Mouse (Mus musculus): ENCODE results near the gene Bsn. TPM values are rescaled to one million over a fixed set of nuclear protein-coding genes. Genes with fewer than 3 reads are reported as not detected.
"Not testable (repeated sequence)": the region's sequence is repeated elsewhere in the genome, so short reads cannot be mapped to it uniquely, and the experiment has no call there.

Bsn gene
- polyA plus RNA-seq, 1 experiment from 2014 or later, result 5.4 TPM

DNA sequence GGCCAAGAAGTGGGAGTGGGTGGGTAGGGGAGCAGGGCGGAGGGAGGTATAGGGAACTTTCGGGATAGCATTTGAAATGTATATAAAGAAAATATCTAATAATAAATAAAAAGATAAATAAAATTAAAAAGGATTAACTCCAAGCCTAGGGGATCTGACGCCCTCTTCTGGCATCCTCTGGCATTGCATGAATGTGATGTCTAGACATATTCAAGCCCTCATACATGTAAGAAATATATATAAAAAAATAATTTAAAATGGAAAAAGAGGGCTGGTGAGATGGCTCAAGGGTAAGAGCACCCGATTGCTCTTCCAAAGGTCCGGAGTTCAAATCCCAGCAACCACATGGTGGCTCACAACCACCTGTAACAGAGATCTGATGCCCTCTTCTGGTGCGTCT is 6.0 kb upstream of the Bsn start:
- not testable (repeated sequence) for H3K36me3 ChIP-seq; H3K9ac ChIP-seq; ATAC-seq (ENCODE audit: low FRiP score); H3K4me2 ChIP-seq (replicated peaks); H3K9me3 ChIP-seq (replicated peaks); H3K27me3 ChIP-seq; H3K4me3 ChIP-seq; H3K27ac ChIP-seq
- WGBS, result 62% methylated on average over 6 of the region's 6 CpGs
- peaks cover 17% of the 10 kb centered on the region for H3K4me1 ChIP-seq

DNA sequence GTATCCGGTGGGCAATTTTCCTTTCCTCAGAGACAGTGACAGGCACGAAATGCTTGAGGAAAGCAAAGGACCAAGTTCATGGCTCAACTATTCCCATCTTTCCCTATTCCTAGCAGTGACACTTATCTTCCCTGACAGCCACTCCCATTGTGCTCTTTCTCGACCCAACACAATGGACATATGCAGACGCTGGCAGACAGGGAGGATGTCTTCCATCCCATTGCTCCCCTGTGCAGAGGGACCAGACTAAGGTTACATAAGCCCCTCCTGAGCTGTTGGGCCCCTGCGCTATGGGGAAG is 747 bp downstream of the Bsn start:
- ATAC-seq (ENCODE audit: low FRiP score), result no peak
- peak overlapping the region; percentile 76 for H3K4me2 ChIP-seq (replicated peaks)
- peak overlapping the region; percentile 84 for H3K27ac ChIP-seq
- H3K27me3 ChIP-seq, result 0 out of 2 replicates have a peak, but pooled peaks cover 3% of the 10 kb centered on the region
- H3K36me3 ChIP-seq, result peaks cover 6% of the 10 kb centered on the region; the same call in 1 of the 2 replicates
- peak overlapping the region; percentile 81 for H3K9ac ChIP-seq
- H3K4me1 ChIP-seq, result peaks cover 28% of the 10 kb centered on the region
- no peaks in the 10 kb centered on the region for H3K9me3 ChIP-seq (replicated peaks)
- H3K4me3 ChIP-seq, result peak overlapping the region; percentile 64
- 38% methylated on average over 5 of the region's 5 CpGs for WGBS

DNA sequence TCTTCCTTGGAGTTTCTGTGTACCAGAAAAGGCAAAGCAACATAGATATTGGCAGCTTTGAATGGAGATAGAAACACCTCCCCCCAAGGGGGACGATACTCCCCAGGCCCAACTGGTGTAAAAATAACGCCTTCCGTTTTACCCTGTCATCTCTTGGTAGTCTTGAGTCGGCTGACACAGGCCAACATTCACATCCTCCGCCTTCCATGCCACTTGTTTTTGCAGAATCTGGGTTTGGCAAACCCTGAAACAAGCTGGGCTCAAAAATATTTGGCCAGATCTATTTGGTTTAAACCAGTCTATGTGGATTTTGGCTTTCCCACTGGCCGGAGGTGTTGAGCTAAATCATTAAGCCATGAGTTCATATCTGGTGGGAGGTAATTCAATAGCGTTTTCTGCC is 1.2 kb downstream of the Bsn start:
- H3K27ac ChIP-seq, result no peak overlapping the region
- peak overlapping the region; percentile 64 for H3K4me3 ChIP-seq
- 0 out of 2 replicates have a peak, but pooled peaks cover 3% of the 10 kb centered on the region for H3K27me3 ChIP-seq
- WGBS, result 76% methylated on average over 7 of the region's 7 CpGs
- peak overlapping the region; percentile 81 for H3K9ac ChIP-seq
- ATAC-seq (ENCODE audit: low FRiP score), result no peak
- H3K9me3 ChIP-seq (replicated peaks), result no peaks in the 10 kb centered on the region
- H3K4me1 ChIP-seq, result peaks cover 28% of the 10 kb centered on the region
- H3K36me3 ChIP-seq, result peaks cover 6% of the 10 kb centered on the region; the same call in 1 of the 2 replicates
- H3K4me2 ChIP-seq (replicated peaks), result peak overlapping the region; percentile 76

DNA sequence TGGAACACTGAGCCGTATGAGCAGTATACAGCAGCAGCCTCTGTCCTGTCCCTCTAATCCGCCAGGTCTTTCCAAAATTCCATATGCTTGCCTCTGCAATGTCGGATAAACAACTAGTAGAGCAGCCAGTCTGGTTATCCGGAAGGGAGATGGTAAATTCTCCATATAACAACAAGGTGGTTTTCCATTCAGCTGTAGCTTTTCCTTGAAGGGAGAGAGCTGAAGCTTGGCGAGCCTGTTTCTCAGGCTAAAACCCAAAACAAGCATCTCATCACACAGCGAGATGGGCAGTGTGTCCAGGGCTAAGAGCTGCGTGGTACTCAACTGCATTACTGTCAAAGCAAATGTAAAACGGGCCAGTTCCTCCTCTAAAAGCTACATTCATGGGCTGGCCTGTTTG is 1.7 kb downstream of the Bsn start:
- H3K27ac ChIP-seq, result no peak overlapping the region
- H3K4me2 ChIP-seq (replicated peaks), result peak overlapping the region; percentile 76
- H3K27me3 ChIP-seq, result 0 out of 2 replicates have a peak, but pooled peaks cover 3% of the 10 kb centered on the region
- peak overlapping the region; percentile 81; the same call in 1 of the 2 replicates for H3K9ac ChIP-seq
- WGBS, result 81% methylated on average over 8 of the region's 8 CpGs
- no peak for ATAC-seq (ENCODE audit: low FRiP score)
- peaks cover 28% of the 10 kb centered on the region for H3K4me1 ChIP-seq
- H3K4me3 ChIP-seq, result peak overlapping the region; percentile 64
- no peaks in the 10 kb centered on the region for H3K9me3 ChIP-seq (replicated peaks)
- H3K36me3 ChIP-seq, result peaks cover 6% of the 10 kb centered on the region; the same call in 1 of the 2 replicates

DNA sequence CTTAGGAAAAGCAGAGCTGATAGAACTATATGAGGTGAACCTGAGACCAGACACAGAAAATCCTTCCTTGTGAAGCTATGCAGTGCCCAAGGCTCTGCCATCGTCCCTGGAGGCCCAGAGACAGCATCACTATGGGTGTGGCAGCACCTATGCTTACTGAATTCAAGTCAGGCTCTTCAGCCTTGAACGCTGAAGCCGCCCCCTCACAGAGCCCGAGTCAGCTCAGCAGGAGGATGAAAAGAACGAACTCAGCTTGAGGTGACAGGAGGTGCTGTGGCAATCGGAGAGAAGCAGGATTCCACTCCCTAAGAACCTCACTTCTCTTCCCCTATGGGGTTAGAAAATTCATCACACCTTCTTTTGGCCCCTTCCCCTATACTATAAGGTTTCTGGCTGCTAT is 2.6 kb downstream of the Bsn start:
- Histone ChIP-seq H3K9me3 (replicated peaks) (no peaks in the 10 kb centered on the region), H3K4me3 (no peak overlapping the region), H3K36me3 (peaks cover 6% of the 10 kb centered on the region; the same call in 1 of the 2 replicates), H3K4me2 (replicated peaks) (peak overlapping the region; percentile 76), H3K27me3 (0 out of 2 replicates have a peak, but pooled peaks cover 3% of the 10 kb centered on the region), H3K4me1 (peaks cover 28% of the 10 kb centered on the region), H3K9ac (0 out of 2 replicates have a peak overlapping the region, but pooled peaks have one; percentile 8), H3K27ac (no peak overlapping the region)
- 40% methylated on average over 6 of the region's 6 CpGs for WGBS
- no peak for ATAC-seq (ENCODE audit: low FRiP score)

DNA sequence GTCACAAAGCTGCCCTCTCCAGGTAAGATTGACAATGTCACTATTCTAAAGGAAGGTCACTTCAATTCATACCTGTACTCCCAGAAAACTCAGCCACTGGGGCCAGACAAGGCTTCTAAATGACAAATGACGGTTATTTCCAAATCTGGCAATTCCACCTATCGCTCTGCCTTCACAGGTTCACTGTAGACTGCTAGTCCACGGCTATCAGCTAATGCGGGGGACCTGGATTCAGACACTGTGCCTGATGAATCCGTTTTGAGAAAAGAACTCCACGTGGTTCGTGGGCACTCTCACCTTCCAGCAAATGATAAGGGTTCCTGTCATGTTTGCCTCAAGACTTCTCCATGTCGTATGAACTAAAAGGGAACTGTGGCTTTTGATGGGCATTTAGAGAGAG is 4.4 kb downstream of the Bsn start:
- Histone ChIP-seq H3K4me1 (peaks cover 28% of the 10 kb centered on the region), H3K9me3 (replicated peaks) (no peaks in the 10 kb centered on the region), H3K27ac (no peak overlapping the region), H3K27me3 (0 out of 2 replicates have a peak, but pooled peaks cover 3% of the 10 kb centered on the region), H3K4me3 (no peak overlapping the region), H3K36me3 (peaks cover 6% of the 10 kb centered on the region; the same call in 1 of the 2 replicates), H3K4me2 (replicated peaks) (no peak overlapping the region), H3K9ac (no peak overlapping the region)
- ATAC-seq (ENCODE audit: low FRiP score), result no peak
- 82% methylated on average over 8 of the region's 8 CpGs for WGBS

DNA sequence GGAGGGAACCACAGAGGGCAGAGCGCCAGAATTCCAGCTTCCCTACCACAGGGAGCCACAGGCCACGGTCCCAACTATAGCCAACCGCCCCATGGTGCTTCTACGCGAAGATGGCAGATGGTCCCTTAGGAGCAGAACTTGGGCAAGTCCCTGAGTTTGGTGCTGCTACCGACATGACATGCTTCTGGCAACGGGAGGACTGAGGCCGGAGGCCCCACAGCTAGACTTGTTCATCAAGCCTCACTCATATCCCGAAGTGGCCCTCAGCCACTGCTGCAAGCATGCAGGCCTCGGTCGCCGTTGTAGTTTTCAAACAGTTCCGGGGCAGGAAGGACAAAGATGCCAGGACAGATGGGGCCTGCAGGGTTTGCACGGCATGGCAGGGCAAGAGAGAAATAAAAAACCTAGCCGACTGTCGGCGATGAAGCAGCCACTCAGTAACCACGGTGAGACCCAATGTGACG is 6.6 kb downstream of the Bsn start:
- Histone ChIP-seq H3K4me3 (no peak overlapping the region), H3K36me3 (peaks cover 6% of the 10 kb centered on the region; the same call in 1 of the 2 replicates), H3K9ac (no peak overlapping the region), H3K27ac (no peak overlapping the region), H3K27me3 (no peaks in the 10 kb centered on the region), H3K4me1 (peaks cover 19% of the 10 kb centered on the region), H3K4me2 (replicated peaks) (no peak overlapping the region), H3K9me3 (replicated peaks) (no peaks in the 10 kb centered on the region)
- ATAC-seq (ENCODE audit: low FRiP score), result no peak
- 94% methylated on average over 19 of the region's 19 CpGs for WGBS

DNA sequence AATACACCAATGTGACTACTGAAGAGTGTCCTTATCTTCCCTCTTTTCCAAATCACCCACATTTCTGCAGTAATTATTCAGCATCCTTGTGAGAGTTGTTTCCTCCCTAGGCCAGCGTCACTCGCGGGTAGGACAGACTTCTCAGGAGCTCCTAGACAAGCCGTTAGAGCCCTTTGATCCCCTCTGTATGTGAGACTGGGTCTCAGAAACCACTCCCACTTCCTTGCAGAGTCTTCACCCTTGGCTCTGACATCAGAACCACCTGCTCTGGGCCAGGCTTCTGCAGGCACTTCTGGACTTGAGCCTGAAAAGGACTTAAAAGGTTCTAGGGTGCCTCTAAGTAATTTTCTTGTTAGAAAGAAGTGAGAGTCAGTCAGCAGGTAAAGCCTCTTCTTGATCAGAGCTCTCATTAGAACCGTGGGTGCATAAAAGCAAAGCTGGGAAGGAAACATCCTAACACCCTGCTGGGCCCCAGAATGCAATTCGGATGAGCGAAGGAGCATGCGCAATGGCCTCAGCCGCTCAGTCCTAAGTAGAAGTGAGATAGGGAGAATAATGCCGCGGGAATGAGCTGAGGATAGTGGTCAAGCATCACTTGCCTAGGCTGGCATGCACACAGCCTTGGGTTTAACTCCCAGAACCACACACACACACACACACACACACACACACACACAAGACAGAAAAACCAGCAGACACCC is 7.2 kb downstream of the Bsn start:
- Histone ChIP-seq H3K4me2 (replicated peaks) (no peak overlapping the region), H3K9ac (no peak overlapping the region), H3K27ac (no peak overlapping the region), H3K27me3 (no peaks in the 10 kb centered on the region), H3K4me3 (no peak overlapping the region), H3K9me3 (replicated peaks) (no peaks in the 10 kb centered on the region), H3K36me3 (peaks cover 9% of the 10 kb centered on the region; the same call in 1 of the 2 replicates), H3K4me1 (peaks cover 13% of the 10 kb centered on the region)
- WGBS, result 74% methylated on average over 11 of the region's 11 CpGs
- no peak for ATAC-seq (ENCODE audit: low FRiP score)

DNA sequence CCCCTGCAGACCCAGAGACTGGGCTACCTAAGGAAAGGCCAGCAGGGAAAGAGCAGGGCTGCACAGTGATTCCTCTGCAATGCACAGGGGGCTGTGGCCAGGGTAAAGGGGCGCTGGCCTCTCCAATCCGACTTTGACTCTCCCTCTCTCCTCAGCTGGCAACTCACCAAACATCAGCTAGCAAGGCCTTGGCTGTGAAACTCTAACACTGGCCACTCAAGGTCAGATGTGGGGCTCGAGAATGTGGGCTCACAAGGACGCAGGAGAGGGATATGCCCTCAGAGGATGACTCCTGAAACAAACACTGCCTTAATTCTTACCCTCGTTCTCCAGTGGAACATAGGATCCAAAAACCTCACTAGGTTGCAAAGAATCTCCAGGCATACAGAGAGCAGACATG is 11.8 kb downstream of the Bsn start:
- Histone ChIP-seq H3K4me1 (peaks cover 4% of the 10 kb centered on the region; the same call in 1 of the 2 replicates), H3K27me3 (no peaks in the 10 kb centered on the region)
- WGBS, result 78% methylated on average over 5 of the region's 5 CpGs

DNA sequence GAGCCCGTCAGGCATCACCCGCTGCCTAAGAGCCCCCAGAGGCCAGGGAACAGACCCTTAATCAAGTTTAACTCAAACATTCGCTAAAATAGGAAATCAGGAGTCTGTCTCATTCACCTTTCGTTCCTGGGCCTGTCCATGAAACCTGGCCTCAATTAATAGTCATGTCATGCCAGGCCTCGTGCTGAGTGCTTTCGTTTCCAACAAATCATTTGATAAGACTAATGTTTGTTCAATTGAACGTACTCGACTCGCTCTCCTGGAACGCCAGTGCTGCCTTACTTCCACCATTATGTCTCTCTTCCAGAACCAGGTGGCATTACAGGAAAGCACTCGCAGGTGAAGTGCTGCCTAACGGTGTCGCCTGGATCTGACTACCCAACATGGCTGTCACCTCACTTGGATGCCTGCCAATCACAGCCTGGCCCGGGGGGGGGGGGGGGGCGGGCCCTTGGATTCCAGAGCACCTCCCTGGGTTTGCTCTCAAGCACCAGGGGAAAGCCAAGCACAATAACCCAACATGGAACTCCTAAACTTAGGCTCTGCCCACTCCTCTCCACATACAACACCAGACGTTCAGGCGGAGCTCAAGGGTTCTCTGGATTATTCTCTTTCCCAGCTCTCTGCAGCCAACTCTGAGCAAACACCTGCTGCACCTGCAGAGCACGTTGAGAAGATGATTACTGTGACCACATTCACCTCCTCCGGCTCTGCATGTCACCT is 14.9 kb downstream of the Bsn start:
- ATAC-seq (ENCODE audit: low FRiP score), result no peak
- no peak overlapping the region for H3K4me3 ChIP-seq
- no peak overlapping the region for H3K27ac ChIP-seq
- H3K36me3 ChIP-seq, result 0 out of 2 replicates have a peak, but pooled peaks cover 4% of the 10 kb centered on the region
- WGBS, result 80% methylated on average over 19 of the region's 19 CpGs
- H3K4me2 ChIP-seq (replicated peaks), result no peak overlapping the region
- H3K9ac ChIP-seq, result no peak overlapping the region
- no peaks in the 10 kb centered on the region for H3K9me3 ChIP-seq (replicated peaks)
- peaks cover 7% of the 10 kb centered on the region; the same call in 1 of the 2 replicates for H3K4me1 ChIP-seq
- no peaks in the 10 kb centered on the region for H3K27me3 ChIP-seq

More for the DNA sequence above, 11.8 kb downstream of the Bsn start:
- H3K4me2 ChIP-seq (replicated peaks), result no peak overlapping the region
- no peak for ATAC-seq (ENCODE audit: low FRiP score)
- H3K4me3 ChIP-seq, result no peak overlapping the region
- H3K27ac ChIP-seq, result no peak overlapping the region
- 0 out of 2 replicates have a peak, but pooled peaks cover 4% of the 10 kb centered on the region for H3K36me3 ChIP-seq
- H3K9ac ChIP-seq, result no peak overlapping the region
- H3K9me3 ChIP-seq (replicated peaks), result no peaks in the 10 kb centered on the region

DNA sequence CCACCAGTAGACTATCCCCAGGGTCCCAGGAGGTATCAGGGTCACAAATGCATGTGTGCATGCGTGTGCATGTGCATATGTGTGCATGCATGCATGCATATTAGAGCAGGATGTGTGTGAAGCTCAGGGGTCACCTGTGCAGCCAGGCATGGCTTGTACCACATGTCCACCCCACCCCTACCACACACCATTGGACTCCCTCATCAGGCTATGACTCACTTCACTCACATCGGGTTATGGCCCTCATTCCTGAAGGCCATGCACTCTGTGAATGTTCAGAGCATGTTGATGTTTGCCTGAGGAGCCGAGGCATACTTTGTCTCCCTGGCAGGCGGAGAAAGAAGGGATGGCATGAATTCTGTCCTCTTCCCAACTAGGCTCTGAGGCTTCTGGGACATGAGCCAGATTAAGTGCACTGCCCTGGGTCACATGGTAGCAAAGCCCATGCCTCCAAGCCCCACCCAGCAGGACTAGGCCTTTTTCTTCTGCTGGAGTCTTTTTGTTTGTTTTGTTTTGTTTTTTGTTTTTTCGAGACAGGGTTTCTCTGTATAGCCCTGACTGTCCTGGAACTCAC is 17.3 kb downstream of the Bsn start:
- Histone ChIP-seq H3K4me2 (replicated peaks) (no peak overlapping the region), H3K4me3 (no peak overlapping the region), H3K9ac (no peak overlapping the region), H3K27ac (no peak overlapping the region), H3K27me3 (no peaks in the 10 kb centered on the region), H3K36me3 (no peaks in the 10 kb centered on the region), H3K9me3 (replicated peaks) (no peaks in the 10 kb centered on the region), H3K4me1 (peaks cover 3% of the 10 kb centered on the region; the same call in 1 of the 2 replicates)
- no peak for ATAC-seq (ENCODE audit: low FRiP score)
- 80% methylated on average over 5 of the region's 5 CpGs for WGBS

DNA sequence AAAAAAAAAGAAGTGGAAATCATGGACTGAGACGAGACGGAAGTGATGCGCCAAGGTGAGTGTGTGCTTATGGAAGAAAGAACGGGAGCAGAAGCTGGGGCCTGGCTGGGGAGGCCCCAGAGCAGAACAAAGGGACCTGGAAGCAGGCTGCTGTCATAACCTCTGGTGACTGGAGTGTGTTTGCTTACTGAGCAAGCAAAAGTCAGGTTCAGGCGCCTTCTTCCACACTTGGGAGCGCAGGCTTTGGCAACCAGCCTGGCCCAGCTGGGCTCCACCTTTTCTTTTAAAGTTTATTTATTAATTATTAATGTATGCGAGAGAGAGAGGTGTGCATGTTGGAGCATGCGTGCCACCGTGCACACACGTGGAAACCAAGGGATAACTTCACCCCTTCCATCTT is 20.4 kb downstream of the Bsn start:
- H3K9ac ChIP-seq, result no peak overlapping the region
- 83% methylated on average over 10 of the region's 10 CpGs for WGBS
- no peak overlapping the region for H3K4me2 ChIP-seq (replicated peaks)
- peaks cover 3% of the 10 kb centered on the region; the same call in 1 of the 2 replicates for H3K4me1 ChIP-seq
- H3K9me3 ChIP-seq (replicated peaks), result no peaks in the 10 kb centered on the region
- H3K27ac ChIP-seq, result no peak overlapping the region
- no peaks in the 10 kb centered on the region for H3K36me3 ChIP-seq
- ATAC-seq (ENCODE audit: low FRiP score), result no peak
- H3K27me3 ChIP-seq, result no peaks in the 10 kb centered on the region
- no peak overlapping the region for H3K4me3 ChIP-seq

Data from hindbrain, embryonic 12.5 days (tissue).